Mouse (Mus musculus): ENCODE measurements around the gene Mrpl33. TPM values are rescaled to one million over a fixed set of nuclear protein-coding genes. Genes with fewer than 3 reads are reported as not detected.

The Mrpl33 gene
- 39.9 TPM for polyA plus RNA-seq (2014; fragmentation: Illumina TruSeq; extraction: RNeasy Lipid Tissue Mini Kit (QIAGEN cat#74804); ENCODE audit: low replicate concordance)

GRCm38 (mm10) chr5:31596481-31597429 lies at the start of gene Mrpl33:
Gene Mrpl33 (plus strand): TSS chr5:31596935.

GRCm38 (mm10) chr5:31696971-31697643 lies 100.4 kb downstream of the Mrpl33 start, which contains the start of gene Rbks:
Gene Rbks (minus strand): TSS chr5:31697627.

GRCm38 (mm10) chr5:31697644-31698296 lies 101.0 kb downstream of the Mrpl33 start, which contains the start of gene Babam2:
Gene Babam2 (plus strand): TSS chr5:31697684.

Other genes with a start within 250 kb of the Mrpl33 start
- gene Zfp512, start 144.5 kb upstream of the Mrpl33 start, polyA plus RNA-seq (2014; fragmentation: Illumina TruSeq; extraction: RNeasy Lipid Tissue Mini Kit (QIAGEN cat#74804); ENCODE audit: low replicate concordance), result 14.9 TPM
- not detected for gene 4930548H24Rik, start 111.2 kb upstream of the Mrpl33 start, polyA plus RNA-seq (2014; fragmentation: Illumina TruSeq; extraction: RNeasy Lipid Tissue Mini Kit (QIAGEN cat#74804); ENCODE audit: low replicate concordance)
- gene Gpn1, start 102.2 kb upstream of the Mrpl33 start, polyA plus RNA-seq (2014; fragmentation: Illumina TruSeq; extraction: RNeasy Lipid Tissue Mini Kit (QIAGEN cat#74804); ENCODE audit: low replicate concordance), result 10.0 TPM
- 42.0 TPM for gene Slc4a1ap, start 69.9 kb upstream of the Mrpl33 start, polyA plus RNA-seq (2014; fragmentation: Illumina TruSeq; extraction: RNeasy Lipid Tissue Mini Kit (QIAGEN cat#74804); ENCODE audit: low replicate concordance)
- gene Supt7l, start 69.1 kb upstream of the Mrpl33 start, polyA plus RNA-seq (2014; fragmentation: Illumina TruSeq; extraction: RNeasy Lipid Tissue Mini Kit (QIAGEN cat#74804); ENCODE audit: low replicate concordance), result 8.6 TPM
- 16.0 TPM for gene Rbks, start 100.7 kb downstream of the Mrpl33 start, polyA plus RNA-seq (2014; fragmentation: Illumina TruSeq; extraction: RNeasy Lipid Tissue Mini Kit (QIAGEN cat#74804); ENCODE audit: low replicate concordance)
- gene Babam2, start 100.7 kb downstream of the Mrpl33 start, polyA plus RNA-seq (2014; fragmentation: Illumina TruSeq; extraction: RNeasy Lipid Tissue Mini Kit (QIAGEN cat#74804); ENCODE audit: low replicate concordance), result 59.5 TPM

Measured in small intestine, adult 10 weeks (tissue).